ENCODE assay signal across 11 mouse cellular contexts in the genomic region with DNA sequence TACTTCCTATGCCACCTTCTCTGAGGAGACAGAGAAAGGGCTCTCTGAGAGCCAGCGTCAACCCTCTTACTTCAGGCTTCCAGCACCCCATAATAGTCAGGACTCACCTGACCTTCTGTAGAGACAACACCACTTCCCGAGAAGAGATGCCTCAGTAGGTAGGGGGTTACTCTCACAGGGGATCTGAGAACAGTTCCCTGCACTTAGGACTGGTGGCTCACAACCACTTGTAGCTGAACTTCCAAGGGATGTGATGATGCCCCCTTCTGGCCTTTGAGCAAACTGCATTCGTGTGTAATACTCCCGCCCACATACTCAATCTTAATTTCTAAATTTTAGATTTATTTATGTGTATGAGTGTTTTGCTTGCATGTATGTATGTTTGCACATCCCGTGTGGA. TPM values are rescaled to one million over a fixed set of nuclear protein-coding genes. Genes with fewer than 3 reads are reported as not detected.
A peak's percentile ranks its signal among the peaks of the same experiment; 100 is the strongest.
DNase-seq lines count a peak whose midpoint lies in the region; ATAC-seq and TF ChIP-seq lines count a peak whose summit lies in the region.
"Had no signal": no experiment of that assay in that cellular context is flagged by ENCODE, and none has a peak within 500 bp of the region (broad histone marks: within the 10 kb centered on the region; RNA-seq: fewer than 3 reads in every experiment).

No protein-coding gene starts in this region.

- no peaks in the 10 kb centered on the region for H3K9me3 ChIP-seq in lung, embryonic 16.5 days (ENCODE audit: control insufficient read depth, low read length)

- no peak for ATAC-seq in lung, embryonic 16.5 days (ENCODE audit: low read depth)

- TF ChIP-seq POLR2A in bone marrow macrophage, adult 2 months (IDR thresholded peaks at IDR 0.05; ENCODE audit: borderline replicate concordance, low read depth, low read length), result no peak

- no peaks in the 10 kb centered on the region for H3K27me3 ChIP-seq in lung, embryonic 16.5 days (ENCODE audit: control insufficient read depth, insufficient read depth, low read depth, low read length)

- no peak overlapping the region for H3K4me2 ChIP-seq in lung, embryonic 16.5 days (ENCODE audit: low read depth, low read length)

- peak; percentile 57; the same call in 1 of the 2 replicates for TF ChIP-seq CTCF in bone marrow macrophage, adult 2 months (IDR thresholded peaks at IDR 0.05; ENCODE audit: low read depth, low read length)

- peaks cover 34% of the 10 kb centered on the region for H3K4me1 ChIP-seq in lung, embryonic 16.5 days (replicated peaks; ENCODE audit: control insufficient read depth, insufficient read depth, low read length)
- H3K4me1 ChIP-seq in bone marrow macrophage, adult 2 months (ENCODE audit: control insufficient read depth, insufficient read depth, low read length), result peaks cover 26% of the 10 kb centered on the region

- no peak overlapping the region for H3K4me3 ChIP-seq in lung, embryonic 16.5 days (ENCODE audit: low read length)
- no peak overlapping the region for H3K4me3 ChIP-seq in bone marrow macrophage, adult 2 months (ENCODE audit: insufficient read depth, low read length)

- H3K27ac ChIP-seq in lung, embryonic 16.5 days (ENCODE audit: low read length), result peak overlapping the region; percentile 34; the same call in 1 of the 2 replicates
- H3K27ac ChIP-seq in bone marrow macrophage, adult 2 months (ENCODE audit: insufficient read depth, low read depth, low read length), result no peak overlapping the region

- H3K36me3 ChIP-seq in lung, embryonic 16.5 days (ENCODE audit: control insufficient read depth, insufficient read depth, low read length), result no peaks in the 10 kb centered on the region

- WGBS in lung, embryonic 16.5 days, result 72% methylated on average over 5 of the region's 5 CpGs

- H3K9ac ChIP-seq in lung, embryonic 16.5 days (ENCODE audit: low read length), result no peak overlapping the region

- DNase-seq in embryo, embryonic 10.5 days (ENCODE audit: low spot score), result peak; percentile 59
- no peak for DNase-seq in embryo, embryonic 10 days (ENCODE audit: low spot score)
- DNase-seq in lung, postnatal 25 days (ENCODE audit: low spot score), result no peak
- peak; percentile 23 for DNase-seq in lung, postnatal 10 days
- DNase-seq in ovary, postnatal 14 days (ENCODE audit: low spot score), result no peak
- DNase-seq in gastrocnemius, adult 8-10 months (ENCODE audit: low spot score in 2 of 2), result no peak
- DNase-seq: adrenal gland, postnatal 25 days; gastrocnemius, postnatal 25 days; right cerebral cortex, postnatal 4 days had no signal

RNA-seq across cellular contexts. Expression of a gene that starts 8.5 kb away (rescaled TPM):
- polyA plus RNA-seq in lung, embryonic 16.5 days (2015; fragmentation: Nextera tagmentation; extraction: Ambion mirVana), result 1.2 and 3.5 TPM in 2 replicates
- polyA plus RNA-seq in bone marrow macrophage, adult 2 months (2012; ENCODE audit: insufficient read depth, insufficient read length, missing spikeins), result not detected in 2 replicates
- not detected for total RNA-seq in gastrocnemius, adult 8-10 months (2022)
- total RNA-seq: gastrocnemius, postnatal 25 days had no signal

RNA-seq across cellular contexts. Expression of a gene that starts 43.3 kb away (rescaled TPM):
- 14.4 and 14.6 TPM in 2 replicates for polyA plus RNA-seq in lung, embryonic 16.5 days (2015; fragmentation: Nextera tagmentation; extraction: Ambion mirVana)
- polyA plus RNA-seq in bone marrow macrophage, adult 2 months (2012; ENCODE audit: insufficient read depth, insufficient read length, missing spikeins), result 9.4 and 10.9 TPM in 2 replicates
- total RNA-seq in gastrocnemius, adult 8-10 months (2022), result 1 to 10 TPM; 6.8 to 7.9 (median 7.0) TPM

RNA-seq across cellular contexts. Expression of a gene that starts 45.7 kb away (rescaled TPM):
- 1.5 and 2.0 TPM in 2 replicates for polyA plus RNA-seq in lung, embryonic 16.5 days (2015; fragmentation: Nextera tagmentation; extraction: Ambion mirVana)
- polyA plus RNA-seq in bone marrow macrophage, adult 2 months (2012; ENCODE audit: insufficient read depth, insufficient read length, missing spikeins), result 0.49 and 1.2 TPM in 2 replicates
- total RNA-seq in gastrocnemius, adult 8-10 months (2022), result under 1 TPM; 0.16 to 0.46 (median 0.30) TPM
- total RNA-seq: gastrocnemius, postnatal 25 days had no signal

RNA-seq across cellular contexts. Expression of a gene that starts 45.8 kb away (rescaled TPM):
- 24.2 and 25.9 TPM in 2 replicates for polyA plus RNA-seq in lung, embryonic 16.5 days (2015; fragmentation: Nextera tagmentation; extraction: Ambion mirVana)
- polyA plus RNA-seq in bone marrow macrophage, adult 2 months (2012; ENCODE audit: insufficient read depth, insufficient read length, missing spikeins), result 23.6 and 28.8 TPM in 2 replicates
- total RNA-seq in gastrocnemius, adult 8-10 months (2022), result 10 to 100 TPM; 14.0 to 20.0 (median 15.4) TPM

RNA-seq across cellular contexts. Expression of a gene that starts 56.0 kb away (rescaled TPM):
- 333 and 350 TPM in 2 replicates for polyA plus RNA-seq in lung, embryonic 16.5 days (2015; fragmentation: Nextera tagmentation; extraction: Ambion mirVana)
- polyA plus RNA-seq in bone marrow macrophage, adult 2 months (2012; ENCODE audit: insufficient read depth, insufficient read length, missing spikeins), result 164 and 172 TPM in 2 replicates
- total RNA-seq in gastrocnemius, adult 8-10 months (2022), result 100 to 1,000 TPM; 142 to 179 (median 152) TPM

Comparison
In these comparisons a context has a peak if more than half of its experiments do, and no peak if none do; other contexts are left out.
1. DNase-seq: peak in embryo, embryonic 10.5 days (single experiment) and lung, postnatal 10 days (single experiment); none in embryo, embryonic 10 days (single experiment), lung, postnatal 25 days (single experiment), ovary, postnatal 14 days (single experiment) and gastrocnemius, adult 8-10 months (0 of 2).